18 mouse cellular contexts compared by ENCODE assay signal in genomic region chr6:33772551-33773315, GRCm38 (mm10).
DNase-seq lines count a peak whose midpoint lies in the region; ATAC-seq lines count a peak whose summit lies in the region.
"Had no signal": no experiment of that assay in that cellular context is flagged by ENCODE, and none has a peak within 500 bp of the region (broad histone marks: within the 10 kb centered on the region; RNA-seq: fewer than 3 reads in every experiment).

No protein-coding gene starts in this region.

- no peak overlapping the region for H3K4me3 ChIP-seq in kidney, embryonic 16.5 days (ENCODE audit: low read length)
- H3K4me3 ChIP-seq: embryonic facial prominence, embryonic 12.5 days; heart, embryonic 13.5 days; liver, embryonic 15.5 days had no signal

- 47% methylated on average over 9 of the region's 9 CpGs for WGBS in kidney, embryonic 16.5 days

- H3K9ac ChIP-seq in kidney, embryonic 16.5 days (replicated peaks; ENCODE audit: low read length), result no peak overlapping the region
- H3K9ac ChIP-seq: embryonic facial prominence, embryonic 12.5 days; heart, embryonic 13.5 days; liver, embryonic 15.5 days had no signal

- ATAC-seq in kidney, embryonic 16.5 days (ENCODE audit: low FRiP score, low TSS enrichment), result no peak
- ATAC-seq: activated CD4-positive, CD25-positive, alpha-beta regulatory T cell, adult 4 months; hindbrain, embryonic 16.5 days; lung, postnatal 0 days had no signal

- no peaks in the 10 kb centered on the region for H3K9me3 ChIP-seq in kidney, embryonic 16.5 days (ENCODE audit: low read length)
- H3K9me3 ChIP-seq: embryonic facial prominence, embryonic 12.5 days; heart, embryonic 13.5 days; liver, embryonic 15.5 days had no signal

- H3K4me1 ChIP-seq in kidney, embryonic 16.5 days (ENCODE audit: insufficient read depth, low read length), result no peaks in the 10 kb centered on the region
- H3K4me1 ChIP-seq: embryonic facial prominence, embryonic 12.5 days; heart, embryonic 13.5 days; liver, embryonic 15.5 days had no signal

- no peak overlapping the region for H3K27ac ChIP-seq in kidney, embryonic 16.5 days (ENCODE audit: low read length)
- H3K27ac ChIP-seq: embryonic facial prominence, embryonic 12.5 days; heart, embryonic 13.5 days; liver, embryonic 15.5 days had no signal

- H3K36me3 ChIP-seq in kidney, embryonic 16.5 days (ENCODE audit: insufficient read depth, low read length), result no peaks in the 10 kb centered on the region
- H3K36me3 ChIP-seq: embryonic facial prominence, embryonic 12.5 days; heart, embryonic 13.5 days; liver, embryonic 15.5 days had no signal

- DNase-seq in kidney, postnatal 4 days, result peak; percentile 6 to 22
- DNase-seq in CD4-positive helper T cell, adult 2 months (ENCODE audit: low read depth, low spot score), result peak; percentile 23
- peak; percentile 18 for DNase-seq in MN1 (ENCODE audit: low spot score)
- peak; percentile 24 for DNase-seq in retina, embryonic 14.5 days (ENCODE audit: low spot score)
- no peak for DNase-seq in natural killer cell, adult 2 months (ENCODE audit: low spot score in 2 of 2)
- DNase-seq in right cerebral cortex, adult 18-20 months, result no peak
- DNase-seq: adrenal gland, postnatal 25 days; cerebellum, adult 2 months; heart, postnatal 36 days; kidney, adult 8-10 months; right cerebral cortex, postnatal 14 days had no signal

- no peak overlapping the region for H3K4me2 ChIP-seq in kidney, embryonic 16.5 days (replicated peaks; ENCODE audit: low read depth, low read length)
- H3K4me2 ChIP-seq: embryonic facial prominence, embryonic 12.5 days; heart, embryonic 13.5 days; liver, embryonic 15.5 days had no signal

- no peaks in the 10 kb centered on the region for H3K27me3 ChIP-seq in kidney, embryonic 16.5 days (ENCODE audit: insufficient read depth, low read length)
- H3K27me3 ChIP-seq: embryonic facial prominence, embryonic 12.5 days; heart, embryonic 13.5 days; liver, embryonic 15.5 days had no signal

Comparison
In these comparisons a context has a peak if more than half of its experiments do, and no peak if none do; other contexts are left out.
1. DNase-seq: peak in kidney, postnatal 4 days (2 of 2), CD4-positive helper T cell, adult 2 months (single experiment), MN1 (single experiment) and retina, embryonic 14.5 days (single experiment); none in natural killer cell, adult 2 months (0 of 2) and right cerebral cortex, adult 18-20 months (single experiment).